Mouse (Mus musculus): ENCODE measurements around the gene Disp1. TPM values are rescaled to one million over a fixed set of nuclear protein-coding genes. Genes with fewer than 3 reads are reported as not detected.

The Disp1 gene
- total and polyA plus RNA-seq, 3 experiments = 3.4 to 11.3 (median 5.9) TPM

Other genes with a start within 250 kb of the Disp1 start
- 11.0 and 15.8 TPM in 2 replicates for gene Aida, start 75.1 kb upstream of the Disp1 start, total RNA-seq (2012; rRNA removed)
- gene Aida, start 75.1 kb upstream of the Disp1 start, total RNA-seq (2014; rRNA removed) = 31.6 and 32.8 TPM in 2 replicates
- gene Aida, start 75.1 kb upstream of the Disp1 start, polyA plus RNA-seq (2012; ENCODE audit: insufficient read length, low read depth) = 41.7 and 45.2 TPM in 2 replicates
- gene Brox, start 75.7 kb upstream of the Disp1 start, total RNA-seq (2012; rRNA removed) = 21.0 and 21.8 TPM in 2 replicates
- 37.8 and 44.7 TPM in 2 replicates for gene Brox, start 75.7 kb upstream of the Disp1 start, total RNA-seq (2014; rRNA removed)
- 19.8 and 20.4 TPM in 2 replicates for gene Brox, start 75.7 kb upstream of the Disp1 start, polyA plus RNA-seq (2012; ENCODE audit: insufficient read length, low read depth)
- gene Mia3, start 148.0 kb upstream of the Disp1 start, total RNA-seq (2012; rRNA removed) = 95.3 and 112 TPM in 2 replicates
- 49.3 and 51.2 TPM in 2 replicates for gene Mia3, start 148.0 kb upstream of the Disp1 start, total RNA-seq (2014; rRNA removed)
- gene Mia3, start 148.0 kb upstream of the Disp1 start, polyA plus RNA-seq (2012; ENCODE audit: insufficient read length, low read depth) = 70.1 and 80.9 TPM in 2 replicates
- gene Taf1a, start 167.5 kb upstream of the Disp1 start, total RNA-seq (2012; rRNA removed) = 12.3 and 18.0 TPM in 2 replicates
- 20.6 and 21.9 TPM in 2 replicates for gene Taf1a, start 167.5 kb upstream of the Disp1 start, total RNA-seq (2014; rRNA removed)
- gene Taf1a, start 167.5 kb upstream of the Disp1 start, polyA plus RNA-seq (2012; ENCODE audit: insufficient read length, low read depth) = 24.8 and 27.2 TPM in 2 replicates
- 0.55 TPM in 1 of 2 replicates, not detected in the other for gene Hhipl2, start 196.7 kb upstream of the Disp1 start, total RNA-seq (2012; rRNA removed)
- gene Hhipl2, start 196.7 kb upstream of the Disp1 start, total RNA-seq (2014; rRNA removed) = 0.16 TPM in 1 of 2 replicates, not detected in the other
- 0.23 and 0.74 TPM in 2 replicates for gene Hhipl2, start 196.7 kb upstream of the Disp1 start, polyA plus RNA-seq (2012; ENCODE audit: insufficient read length, low read depth)